Comparison of ENCODE assay signal across 22 mouse cellular contexts in genomic region chr4:33580491-33580890, GRCm38 (mm10).
"Had no signal": no experiment of that assay in that cellular context is flagged by ENCODE, and none has a peak within 500 bp of the region (broad histone marks: within the 10 kb centered on the region; RNA-seq: fewer than 3 reads in every experiment).

No protein-coding gene starts in this region.

- H3K4me1 ChIP-seq: hindbrain, embryonic 15.5 days; liver, embryonic 12.5 days had no signal

- H3K36me3 ChIP-seq: heart, embryonic 10.5 days; hindbrain, embryonic 12.5 days; hindbrain, embryonic 15.5 days; kidney, embryonic 15.5 days; limb, embryonic 13.5 days; limb, embryonic 15.5 days; liver, embryonic 12.5 days had no signal

- H3K27me3 ChIP-seq: hindbrain, embryonic 12.5 days; hindbrain, embryonic 15.5 days; limb, embryonic 13.5 days; limb, embryonic 15.5 days; liver, embryonic 12.5 days had no signal

- ATAC-seq: forebrain, postnatal 0 days; intestine, embryonic 16.5 days; liver, embryonic 12.5 days had no signal

- H3K9ac ChIP-seq: forebrain, postnatal 0 days; hindbrain, embryonic 12.5 days; hindbrain, embryonic 15.5 days; kidney, embryonic 15.5 days; limb, embryonic 13.5 days; limb, embryonic 15.5 days; liver, embryonic 12.5 days; liver, embryonic 14.5 days had no signal

- DNase-seq: forebrain, postnatal 0 days; gastrocnemius, postnatal 36 days; heart, adult 18-20 months; heart, postnatal 10 days; kidney, adult 11 months; kidney, adult 2 months; kidney, adult 9 months; kidney, postnatal 14 days; kidney, postnatal 36 days; layer of hippocampus, adult 9-11 months; layer of hippocampus, postnatal 36 days had no signal

- H3K27ac ChIP-seq: heart, embryonic 10.5 days; hindbrain, embryonic 12.5 days; hindbrain, embryonic 15.5 days; hindbrain, postnatal 0 days; kidney, embryonic 15.5 days; kidney, postnatal 0 days; limb, embryonic 13.5 days; limb, embryonic 15.5 days; liver, embryonic 12.5 days; liver, embryonic 14.5 days had no signal

- H3K4me2 ChIP-seq: hindbrain, embryonic 12.5 days; hindbrain, embryonic 15.5 days; kidney, embryonic 15.5 days; limb, embryonic 13.5 days; limb, embryonic 15.5 days; liver, embryonic 12.5 days had no signal

- H3K9me3 ChIP-seq: kidney, embryonic 15.5 days; limb, embryonic 15.5 days had no signal

- H3K4me3 ChIP-seq: heart, embryonic 10.5 days; hindbrain, embryonic 12.5 days; hindbrain, embryonic 15.5 days; kidney, embryonic 15.5 days; limb, embryonic 13.5 days; limb, embryonic 15.5 days; liver, embryonic 12.5 days had no signal
